Mouse (Mus musculus) midbrain, embryonic 13.5 days (tissue): Measurements from ENCODE around the gene Ssb. TPM values are rescaled to one million over a fixed set of nuclear protein-coding genes. Genes with fewer than 3 reads are reported as not detected.

Experiments used
- ATAC-seq: fragments of 200-750 bp; cut with Nextera tagmentation; 2 replicates; pipeline ENCODE4 v1.8.0; 2017; ENCODE audit warnings: mild to moderate bottlenecking, moderate TSS enrichment, moderate library complexity
- H3K27ac ChIP-seq: fragments of 300-500 bp; sonication (generic); 2 replicates; pipeline ENCODE4 v1.5.1; 2015; ENCODE audit warnings: inconsistent platforms, mild to moderate bottlenecking, moderate library complexity
- H3K27me3 ChIP-seq: fragments of 300-500 bp; sonication (generic); 2 replicates; pipeline ENCODE4 v1.6.1; 2015; ENCODE audit warnings: mild to moderate bottlenecking, inconsistent platforms
- H3K36me3 ChIP-seq: fragments of 300-500 bp; sonication (generic); 2 replicates; pipeline ENCODE4 v1.6.1; 2015; ENCODE audit warnings: mild to moderate bottlenecking, inconsistent platforms
- H3K4me1 ChIP-seq: fragments of 300-500 bp; sonication (generic); replicated peaks from 2 replicates; pipeline ENCODE4 v1.6.1; 2015; ENCODE audit warnings: inconsistent platforms
- H3K4me2 ChIP-seq: fragments of 300-500 bp; sonication (generic); replicated peaks from 2 replicates; pipeline ENCODE4 v1.6.1; 2015; ENCODE audit warnings: moderate library complexity, mild to moderate bottlenecking, inconsistent platforms
- H3K4me3 ChIP-seq: fragments of 300-500 bp; sonication (generic); replicated peaks from 2 replicates; pipeline ENCODE4 v1.5.1; 2015; ENCODE audit warnings: mild to moderate bottlenecking, inconsistent platforms
- H3K9ac ChIP-seq: fragments of 300-500 bp; sonication (generic); replicated peaks from 2 replicates; pipeline ENCODE4 v1.6.1; 2015; ENCODE audit warnings: mild to moderate bottlenecking, inconsistent platforms
- H3K9me3 ChIP-seq: fragments of 300-500 bp; sonication (generic); 2 replicates; pipeline ENCODE4 v1.6.1; 2016; ENCODE audit warnings: mild to moderate bottlenecking, inconsistent platforms
- WGBS: fragments of 180-500 bp; shearing (Covaris S2); methylation state at CpG from one replicate; pipeline ENCODE4 v1.1.7; 2015; 5-methylcytosine and 5-hydroxymethylcytosine counted together
- polyA plus RNA-seq: library from polyadenylated mRNA; unstranded; fragments of >200 nt; fragmentation: Nextera tagmentation; extraction: Ambion mirVana; gene quantifications from 2 replicates; pipeline ENCODE4 v1.2.1, GENCODE M21; 2015

Gene Ssb
- polyA plus RNA-seq, 1 experiment from 2014 or later = 370 TPM

DNA sequence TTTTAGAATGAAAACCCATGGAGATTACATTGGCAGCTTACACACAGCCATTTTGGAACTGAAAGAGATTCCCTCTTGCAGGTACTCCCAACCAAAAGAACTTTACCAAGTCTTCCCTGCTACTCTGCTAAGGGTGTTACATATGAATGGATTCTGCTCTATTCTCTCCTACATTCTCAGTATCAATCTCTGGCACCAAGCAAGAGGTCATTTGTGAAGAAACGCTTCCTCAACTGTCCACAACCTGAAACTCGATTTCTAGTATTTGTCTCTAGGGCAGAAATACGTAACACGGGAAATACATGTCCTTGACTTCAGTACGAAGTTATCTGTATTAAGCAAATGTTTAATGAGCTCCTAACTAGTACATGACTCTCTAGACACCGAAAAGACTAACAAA, 23.2 kb downstream of the Ssb start:
- Histone ChIP-seq H3K4me2 (peak overlapping the region; percentile 67), H3K27ac (no peak overlapping the region), H3K4me3 (peak overlapping the region; percentile 62), H3K27me3 (no peaks in the 10 kb centered on the region), H3K9ac (no peak overlapping the region), H3K9me3 (no peaks in the 10 kb centered on the region), H3K4me1 (peaks cover 12% of the 10 kb centered on the region), H3K36me3 (no peaks in the 10 kb centered on the region)
- 65% methylated on average over 6 of the region's 6 CpGs for WGBS
- no peak for ATAC-seq

DNA sequence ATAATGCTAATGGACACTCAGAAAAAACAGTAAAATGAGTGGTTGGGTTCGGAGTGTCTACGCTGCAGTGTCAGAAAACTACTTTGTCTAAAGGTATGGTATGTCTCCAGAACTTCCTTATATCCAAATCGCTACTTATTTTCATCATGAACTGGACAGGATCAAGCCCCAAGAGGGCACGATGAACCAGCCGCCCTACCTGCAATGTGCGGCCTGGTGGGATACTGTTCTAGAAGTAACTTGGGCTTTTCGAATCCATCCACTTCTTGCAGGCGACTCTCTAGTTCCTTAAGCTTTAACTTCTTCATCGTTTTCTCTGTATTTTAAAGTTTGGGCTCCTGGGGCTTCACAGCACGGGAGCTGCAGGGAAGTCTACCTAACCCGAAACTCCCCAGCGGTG, 23.7 kb downstream of the Ssb start:
- peak overlapping the region; percentile 73 for H3K9ac ChIP-seq
- H3K4me3 ChIP-seq = peak overlapping the region; percentile 62
- no peaks in the 10 kb centered on the region for H3K9me3 ChIP-seq
- peak overlapping the region; percentile 67 for H3K4me2 ChIP-seq
- peaks cover 12% of the 10 kb centered on the region for H3K4me1 ChIP-seq
- no peaks in the 10 kb centered on the region for H3K27me3 ChIP-seq
- peak; percentile 45 for ATAC-seq
- no peak overlapping the region for H3K27ac ChIP-seq
- no peaks in the 10 kb centered on the region for H3K36me3 ChIP-seq
- WGBS = 9% methylated on average over 12 of the region's 12 CpGs

DNA sequence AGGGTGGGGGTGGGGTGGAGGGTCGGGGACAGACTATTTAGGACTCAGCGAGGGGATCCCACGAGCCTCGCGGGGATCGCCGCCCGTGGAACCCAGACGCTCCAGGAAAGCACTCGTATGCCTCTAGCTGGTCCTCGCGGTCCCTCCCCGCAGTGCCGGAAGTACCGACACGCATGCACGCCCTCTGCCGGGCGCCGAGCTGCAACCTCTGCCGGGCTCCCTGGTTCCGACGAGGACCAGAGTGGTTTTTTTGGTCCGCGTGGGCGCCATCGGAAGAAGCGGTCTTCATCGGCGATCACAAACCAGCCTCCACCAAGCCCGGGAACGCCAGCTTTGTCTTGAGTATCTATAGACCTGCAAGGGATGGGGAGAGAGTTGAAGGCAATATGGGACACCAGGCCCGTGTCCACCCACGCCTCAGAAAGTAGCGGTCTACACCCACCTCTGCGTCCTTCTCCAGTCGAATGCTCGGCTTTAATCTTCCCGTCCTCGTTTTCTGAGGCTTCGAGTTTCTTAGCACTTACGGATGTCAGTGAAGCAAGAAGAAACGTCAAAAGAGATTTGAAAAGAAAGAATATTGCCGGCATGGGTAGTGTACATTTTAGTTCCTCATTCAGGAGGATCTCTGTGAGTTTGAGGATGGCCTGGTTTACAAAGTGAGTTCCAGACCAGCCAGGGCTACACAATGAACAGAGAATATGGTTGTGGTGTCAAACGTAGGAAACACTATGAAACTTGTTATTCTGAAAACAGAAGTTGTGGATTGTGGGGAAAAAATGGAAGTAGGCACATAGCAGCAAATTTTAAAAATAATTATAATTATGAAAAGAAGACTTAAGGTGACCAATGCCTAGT, 24.3 kb downstream of the Ssb start, which contains the start of gene Mettl5:
Gene Mettl5, minus strand, starts transcription at position 165 of the 855 bp plus-strand sequence.
- peak; percentile 94 for ATAC-seq
- peak within 1 kb of the TSS; percentile 73 for H3K9ac ChIP-seq
- peak within 1 kb of the TSS; percentile 62 for H3K4me3 ChIP-seq
- H3K9me3 ChIP-seq = no peaks in the 10 kb centered on the region
- no peaks in the 10 kb centered on the region for H3K36me3 ChIP-seq
- no peak within 1 kb of the TSS for H3K27ac ChIP-seq
- peaks cover 12% of the 10 kb centered on the region for H3K4me1 ChIP-seq
- H3K4me2 ChIP-seq = peak within 1 kb of the TSS; percentile 67
- WGBS = 2% methylated on average over 45 of the region's 45 CpGs
- H3K27me3 ChIP-seq = no peaks in the 10 kb centered on the region

DNA sequence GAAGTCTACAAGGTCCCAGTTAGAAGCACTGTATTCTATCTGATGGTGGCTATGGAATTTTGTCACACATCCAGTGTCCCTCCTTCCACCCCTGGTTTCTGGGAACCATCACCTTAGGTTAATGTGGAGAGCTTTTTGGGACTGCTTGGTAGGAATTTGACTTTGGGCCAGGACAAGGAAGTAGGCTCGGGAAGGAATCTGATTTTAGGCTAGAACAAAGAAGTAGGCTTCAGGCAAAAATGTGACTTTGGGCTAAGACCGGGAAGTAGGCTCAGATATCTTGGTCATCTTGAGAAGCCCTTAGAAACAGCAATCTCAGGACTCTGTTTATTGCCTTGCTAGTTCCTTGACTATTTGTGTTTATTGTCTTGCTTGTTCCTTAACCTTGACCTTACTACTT, 27.6 kb downstream of the Ssb start:
- ATAC-seq = no peak
- 88% methylated on average over 2 of the region's 2 CpGs for WGBS
- Histone ChIP-seq H3K36me3 (no peaks in the 10 kb centered on the region), H3K27ac (no peak overlapping the region), H3K9ac (no peak overlapping the region), H3K4me1 (peaks cover 12% of the 10 kb centered on the region), H3K4me3 (no peak overlapping the region), H3K9me3 (no peaks in the 10 kb centered on the region), H3K4me2 (no peak overlapping the region), H3K27me3 (no peaks in the 10 kb centered on the region)

DNA sequence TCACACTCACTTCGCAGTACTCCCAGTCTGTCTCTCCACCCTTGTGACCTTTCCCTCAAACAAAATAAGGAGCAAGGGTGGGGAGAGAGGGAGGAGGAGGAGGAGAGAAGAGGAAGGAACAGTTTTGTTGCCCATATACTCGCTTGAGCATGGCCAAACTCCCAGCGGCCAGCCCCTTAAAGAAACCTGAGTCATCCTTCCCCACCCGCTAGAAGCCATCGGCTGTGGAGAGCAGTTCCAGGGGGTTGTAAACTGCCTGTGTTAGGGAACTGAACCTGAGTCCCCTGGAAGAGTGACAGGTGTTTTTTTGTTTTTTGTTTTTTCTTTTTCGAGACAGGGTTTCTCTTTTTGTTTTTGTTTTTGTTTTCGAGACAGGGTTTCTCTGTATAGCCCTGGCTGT, 29.5 kb downstream of the Ssb start:
- Histone ChIP-seq H3K9ac (no peak overlapping the region), H3K9me3 (no peaks in the 10 kb centered on the region), H3K4me1 (0 out of 2 replicates have a peak, but pooled peaks cover 2% of the 10 kb centered on the region), H3K4me2 (no peak overlapping the region), H3K27ac (no peak overlapping the region), H3K36me3 (no peaks in the 10 kb centered on the region), H3K4me3 (no peak overlapping the region), H3K27me3 (no peaks in the 10 kb centered on the region)
- 69% methylated on average over 7 of the region's 7 CpGs for WGBS
- ATAC-seq = no peak

DNA sequence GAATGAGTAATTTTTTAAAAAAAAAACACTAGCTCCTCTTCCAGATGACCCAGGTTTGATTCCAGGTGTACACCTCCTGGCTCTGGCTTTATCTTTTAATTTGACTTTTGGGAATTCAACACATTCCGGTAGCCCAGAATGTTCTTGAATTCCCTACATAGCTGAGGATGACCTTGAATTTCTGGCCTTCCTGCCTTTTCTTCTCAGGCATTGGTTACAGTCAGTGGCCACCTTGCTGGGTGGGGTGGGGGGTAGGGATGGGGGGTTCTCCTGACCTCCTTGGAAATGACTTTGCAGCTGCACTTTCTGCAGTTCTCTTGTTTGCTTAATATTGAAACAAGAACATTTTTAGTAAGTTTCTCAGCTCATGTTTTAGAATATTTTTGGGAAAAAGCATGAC, 31.8 kb downstream of the Ssb start:
- no peak overlapping the region for H3K27ac ChIP-seq
- H3K27me3 ChIP-seq = no peaks in the 10 kb centered on the region
- no peaks in the 10 kb centered on the region for H3K9me3 ChIP-seq
- 90% methylated on average over 1 of the region's 1 CpGs for WGBS
- H3K9ac ChIP-seq = no peak overlapping the region
- no peak for ATAC-seq
- H3K4me1 ChIP-seq = peaks cover 1% of the 10 kb centered on the region; the same call in 1 of the 2 replicates
- no peaks in the 10 kb centered on the region for H3K36me3 ChIP-seq
- H3K4me2 ChIP-seq = no peak overlapping the region
- H3K4me3 ChIP-seq = no peak overlapping the region

DNA sequence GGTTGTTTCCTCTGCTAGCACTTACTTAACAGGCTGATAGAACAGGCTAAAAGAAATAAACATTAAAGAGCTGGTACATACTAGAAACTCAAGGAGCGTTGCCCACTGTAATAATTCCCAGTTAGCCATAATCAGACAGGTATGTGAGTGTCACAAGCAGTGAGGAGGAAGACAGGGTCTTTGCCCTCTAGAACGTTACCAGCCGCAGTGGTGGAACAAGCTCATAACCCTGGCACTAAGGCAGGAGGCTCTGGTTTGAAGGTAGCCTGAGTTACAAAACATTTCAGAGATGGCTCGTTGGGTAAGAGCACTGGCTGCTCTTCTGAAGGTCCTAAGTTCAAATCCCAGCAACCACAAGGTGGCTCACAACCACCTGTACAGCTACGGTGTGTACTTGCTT, 32.5 kb downstream of the Ssb start:
- Histone ChIP-seq H3K4me2 (no peak overlapping the region), H3K4me1 (peaks cover 9% of the 10 kb centered on the region), H3K36me3 (no peaks in the 10 kb centered on the region), H3K27ac (no peak overlapping the region), H3K9me3 (no peaks in the 10 kb centered on the region), H3K4me3 (no peak overlapping the region), H3K9ac (no peak overlapping the region), H3K27me3 (no peaks in the 10 kb centered on the region)
- 84% methylated on average over 5 of the region's 5 CpGs for WGBS
- ATAC-seq = no peak

DNA sequence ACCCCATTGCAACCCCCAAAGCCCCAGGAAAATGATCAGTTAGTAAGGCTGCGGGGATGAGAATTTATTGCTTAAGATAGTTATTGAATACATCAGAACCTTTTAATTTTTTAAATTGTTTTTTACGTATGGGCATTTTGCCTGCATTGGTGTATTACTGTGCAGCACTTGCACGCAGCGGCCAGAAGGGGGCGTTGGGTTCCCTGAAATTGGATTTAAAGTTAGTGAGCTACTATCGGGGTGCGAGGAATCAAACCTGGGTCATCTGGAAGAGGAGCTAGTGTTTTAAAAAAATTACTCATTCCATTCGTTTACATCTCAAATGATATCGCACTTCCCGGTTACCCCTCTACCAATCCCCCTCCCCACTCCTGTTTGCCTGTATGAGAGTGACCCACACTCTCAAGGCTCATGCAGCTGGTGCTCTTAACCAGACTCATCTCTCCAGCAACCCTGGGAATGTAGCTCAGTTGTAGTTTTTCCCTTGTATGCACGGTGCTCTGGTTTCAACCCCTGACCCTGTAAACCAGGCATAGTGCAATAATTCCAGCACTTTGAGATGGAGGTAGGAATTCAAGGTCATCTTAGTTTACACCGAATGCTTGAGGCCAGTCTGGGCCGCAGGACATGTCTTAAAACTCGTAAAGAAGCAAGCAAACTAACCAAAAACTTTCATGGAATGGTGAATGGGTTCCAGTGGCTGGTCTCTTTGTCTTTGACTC, 34.3 kb downstream of the Ssb start:
- no peaks in the 10 kb centered on the region for H3K36me3 ChIP-seq
- no peak overlapping the region for H3K27ac ChIP-seq
- H3K27me3 ChIP-seq = no peaks in the 10 kb centered on the region
- H3K4me3 ChIP-seq = no peak overlapping the region
- no peak overlapping the region for H3K4me2 ChIP-seq
- H3K4me1 ChIP-seq = peaks cover 21% of the 10 kb centered on the region
- 60% methylated on average over 14 of the region's 14 CpGs for WGBS
- H3K9me3 ChIP-seq = no peaks in the 10 kb centered on the region
- H3K9ac ChIP-seq = no peak overlapping the region
- no peak for ATAC-seq

DNA sequence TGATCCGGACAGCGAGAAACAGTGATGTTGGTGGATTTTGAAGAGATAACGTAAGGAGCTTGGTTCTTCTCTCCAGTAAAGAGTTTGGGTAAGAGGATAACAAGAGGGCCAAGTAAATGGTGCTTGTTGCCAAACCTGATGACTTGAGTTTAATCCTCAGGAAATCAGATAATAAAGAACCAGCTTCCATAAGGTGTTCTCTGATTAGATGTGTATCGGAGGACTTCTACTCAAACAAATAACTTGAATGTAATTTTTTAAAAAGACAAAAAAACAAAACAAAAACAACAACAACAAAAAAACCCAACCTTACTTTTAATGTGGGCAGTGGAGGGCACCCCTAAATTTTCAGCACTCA, 34.8 kb downstream of the Ssb start:
- no peak for ATAC-seq
- 92% methylated on average over 4 of the region's 4 CpGs for WGBS
- peaks cover 21% of the 10 kb centered on the region for H3K4me1 ChIP-seq
- H3K9me3 ChIP-seq = no peaks in the 10 kb centered on the region
- H3K4me2 ChIP-seq = no peak overlapping the region
- no peak overlapping the region for H3K27ac ChIP-seq
- 0 out of 2 replicates have a peak, but pooled peaks cover 4% of the 10 kb centered on the region for H3K36me3 ChIP-seq
- H3K9ac ChIP-seq = no peak overlapping the region
- no peaks in the 10 kb centered on the region for H3K27me3 ChIP-seq
- no peak overlapping the region for H3K4me3 ChIP-seq

DNA sequence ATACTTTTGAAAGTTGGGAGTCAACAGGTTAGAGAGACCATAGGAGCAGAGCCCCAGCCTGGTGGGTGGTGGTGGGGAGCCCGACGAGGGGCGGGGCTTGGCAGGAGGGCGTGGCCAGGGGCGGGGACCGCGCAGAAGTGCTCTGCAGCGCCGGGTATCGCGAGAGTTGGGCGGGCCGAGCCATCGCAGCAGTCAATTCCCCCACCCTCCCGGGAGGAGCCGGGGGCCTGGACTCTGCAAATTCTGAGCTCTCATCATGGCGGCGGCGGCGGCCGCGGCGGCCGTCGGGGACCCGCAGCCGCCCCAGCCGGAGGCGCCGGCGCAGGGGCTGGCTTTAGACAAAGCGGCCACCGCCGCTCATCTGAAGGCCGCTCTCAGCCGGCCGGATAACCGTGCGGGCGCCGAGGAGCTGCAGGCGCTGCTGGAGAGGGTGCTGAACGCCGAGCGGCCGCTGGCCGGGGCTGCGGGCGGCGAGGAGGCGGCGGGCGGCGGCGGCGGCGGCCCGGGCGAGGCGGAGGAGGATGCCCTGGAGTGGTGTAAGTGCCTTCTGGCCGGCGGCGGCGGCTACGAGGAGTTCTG, 35.8 kb downstream of the Ssb start, which contains the start of gene Ubr3:
Gene Ubr3, plus strand, starts transcription at position 208 of the 579 bp plus-strand sequence.
- H3K4me3 ChIP-seq = peak within 1 kb of the TSS; percentile 100
- 0 out of 2 replicates have a peak, but pooled peaks cover 4% of the 10 kb centered on the region for H3K36me3 ChIP-seq
- H3K4me2 ChIP-seq = peak within 1 kb of the TSS; percentile 91
- under 1% methylated on average over 64 of the region's 65 CpGs for WGBS
- peak; percentile 97 for ATAC-seq
- H3K27ac ChIP-seq = peak within 1 kb of the TSS; percentile 95
- H3K9ac ChIP-seq = peak within 1 kb of the TSS; percentile 100
- H3K4me1 ChIP-seq = peaks cover 21% of the 10 kb centered on the region
- H3K9me3 ChIP-seq = no peaks in the 10 kb centered on the region
- H3K27me3 ChIP-seq = no peaks in the 10 kb centered on the region

DNA sequence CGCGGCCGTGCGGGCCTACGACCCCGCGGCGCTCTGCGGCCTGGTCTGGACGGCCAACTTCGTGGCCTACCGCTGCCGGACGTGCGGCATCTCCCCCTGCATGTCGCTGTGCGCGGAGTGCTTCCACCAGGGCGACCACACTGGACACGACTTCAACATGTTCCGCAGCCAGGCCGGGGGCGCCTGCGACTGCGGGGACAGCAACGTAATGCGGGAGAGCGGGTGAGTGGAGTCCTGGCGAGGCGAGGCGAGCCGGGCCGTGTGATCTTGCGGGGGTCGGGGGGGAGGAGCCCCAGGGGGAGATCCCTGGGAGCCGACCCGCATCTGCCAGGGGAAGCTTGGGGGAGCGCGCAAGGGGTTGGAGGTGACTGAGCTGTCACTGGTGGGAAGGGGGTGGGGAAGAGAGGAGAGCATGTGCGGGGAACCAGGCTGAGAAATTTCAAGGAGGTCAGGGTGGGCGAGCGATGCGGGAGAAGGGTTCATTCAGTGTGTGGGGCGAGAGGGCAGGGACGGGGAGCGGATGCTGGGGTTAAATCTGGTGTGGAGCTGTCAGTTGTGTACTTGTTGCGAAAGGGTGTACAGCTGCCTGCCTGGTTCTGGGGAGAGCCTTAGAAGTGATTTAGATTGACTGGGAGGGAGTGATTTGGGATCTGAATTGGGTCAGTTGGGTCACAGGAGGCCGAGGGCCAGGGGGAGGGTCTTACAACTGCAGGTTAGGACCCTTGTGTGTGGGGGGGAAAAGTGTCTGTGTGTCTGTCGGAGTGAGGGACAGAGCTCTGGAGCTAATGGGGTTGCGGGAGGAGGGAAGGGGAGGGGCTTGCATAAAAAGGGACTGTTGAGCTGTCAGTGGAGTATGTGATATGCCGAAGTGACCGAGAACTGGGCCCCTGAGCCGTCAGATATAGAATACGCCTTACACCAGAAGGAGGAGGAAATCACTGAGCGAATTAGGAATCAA, 36.5 kb downstream of the Ssb start:
- H3K27me3 ChIP-seq = no peaks in the 10 kb centered on the region
- H3K27ac ChIP-seq = peak overlapping the region; percentile 95
- peak overlapping the region; percentile 91 for H3K4me2 ChIP-seq
- WGBS = under 1% methylated on average over 55 of the region's 55 CpGs
- H3K4me1 ChIP-seq = peaks cover 21% of the 10 kb centered on the region
- 0 out of 2 replicates have a peak, but pooled peaks cover 4% of the 10 kb centered on the region for H3K36me3 ChIP-seq
- peak overlapping the region; percentile 100 for H3K4me3 ChIP-seq
- no peaks in the 10 kb centered on the region for H3K9me3 ChIP-seq
- peak overlapping the region; percentile 100 for H3K9ac ChIP-seq
- peak; percentile 68 for ATAC-seq
